Mouse (Mus musculus): Measurements from ENCODE around the gene Lyrm1. TPM values are rescaled to one million over a fixed set of nuclear protein-coding genes. Genes with fewer than 3 reads are reported as not detected.

Gene Lyrm1
- polyA plus RNA-seq, 1 experiment from 2014 or later: 2.8 TPM

Other genes starting within 250 kb of the Lyrm1 start
- gene Acsm4, start 205.8 kb upstream of the Lyrm1 start, polyA plus RNA-seq (2015; fragmentation: Nextera tagmentation; extraction: Ambion mirVana): not detected in 2 replicates
- gene Thumpd1, start 175.1 kb upstream of the Lyrm1 start, polyA plus RNA-seq (2015; fragmentation: Nextera tagmentation; extraction: Ambion mirVana): 19.1 and 19.8 TPM in 2 replicates
- 6.1 and 8.0 TPM in 2 replicates for gene Acsm3, start 134.9 kb upstream of the Lyrm1 start, polyA plus RNA-seq (2015; fragmentation: Nextera tagmentation; extraction: Ambion mirVana)
- 11.9 and 13.7 TPM in 2 replicates for gene Rexo5, start 101.9 kb upstream of the Lyrm1 start, polyA plus RNA-seq (2015; fragmentation: Nextera tagmentation; extraction: Ambion mirVana)
- gene Eri2, start 101.8 kb upstream of the Lyrm1 start, polyA plus RNA-seq (2015; fragmentation: Nextera tagmentation; extraction: Ambion mirVana): 11.0 and 12.0 TPM in 2 replicates
- 1.9 TPM in 2 replicates for gene Dcun1d3, start 437 bp downstream of the Lyrm1 start, polyA plus RNA-seq (2015; fragmentation: Nextera tagmentation; extraction: Ambion mirVana)
- gene Dnah3, start 199.4 kb downstream of the Lyrm1 start, polyA plus RNA-seq (2015; fragmentation: Nextera tagmentation; extraction: Ambion mirVana): not detected in 2 replicates
- gene Tmem159, start 206.5 kb downstream of the Lyrm1 start, polyA plus RNA-seq (2015; fragmentation: Nextera tagmentation; extraction: Ambion mirVana): 2.2 and 3.0 TPM in 2 replicates
- not detected in 2 replicates for gene Zp2, start 249.4 kb downstream of the Lyrm1 start, polyA plus RNA-seq (2015; fragmentation: Nextera tagmentation; extraction: Ambion mirVana)

Data from liver, embryonic 16.5 days (tissue).